Mouse (Mus musculus) liver, embryonic 14.5 days (tissue): ENCODE results near the gene Gm17268.

ENCODE experiments used
- CTCF ChIP-seq: IDR thresholded peaks from 2 replicates; pipeline ENCODE4 v1.5.1; 2016; ENCODE audit warnings: antibody characterized with exemption, low read depth, control low read depth
- EP300 ChIP-seq: IDR thresholded peaks from 2 replicates; pipeline ENCODE4 v1.6.1; 2016; ENCODE audit warnings: antibody characterized with exemption, low read depth

DNA sequence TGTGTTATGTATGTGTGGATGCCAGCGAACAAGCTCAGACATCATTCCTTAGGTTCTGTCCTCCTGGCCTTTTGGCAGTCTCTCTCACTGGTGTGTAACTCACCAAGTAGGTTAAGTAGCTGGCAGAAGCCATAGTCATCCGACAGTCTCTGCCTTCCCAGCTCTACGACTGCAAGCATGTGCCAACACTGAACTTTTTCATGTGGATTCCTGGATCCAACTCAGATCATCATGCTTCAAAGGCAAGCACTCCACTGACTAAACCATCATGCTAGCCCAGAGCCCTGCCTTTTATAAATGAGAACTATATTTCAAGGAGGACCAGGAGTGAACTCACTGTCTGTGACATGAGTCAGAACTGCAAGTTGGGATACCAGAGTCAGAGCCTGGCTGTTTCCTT, 35.3 kb upstream of the Gm17268 start:
- TF ChIP-seq CTCF (no peak), EP300 (no peak)
